Mouse (Mus musculus): ENCODE data around the gene Muc1. TPM values are rescaled to one million over a fixed set of nuclear protein-coding genes. Genes with fewer than 3 reads are reported as not detected.

Gene Muc1
- total and polyA plus RNA-seq, 3 experiments: 0.04 to 1.1 TPM; not detected in 1

DNA sequence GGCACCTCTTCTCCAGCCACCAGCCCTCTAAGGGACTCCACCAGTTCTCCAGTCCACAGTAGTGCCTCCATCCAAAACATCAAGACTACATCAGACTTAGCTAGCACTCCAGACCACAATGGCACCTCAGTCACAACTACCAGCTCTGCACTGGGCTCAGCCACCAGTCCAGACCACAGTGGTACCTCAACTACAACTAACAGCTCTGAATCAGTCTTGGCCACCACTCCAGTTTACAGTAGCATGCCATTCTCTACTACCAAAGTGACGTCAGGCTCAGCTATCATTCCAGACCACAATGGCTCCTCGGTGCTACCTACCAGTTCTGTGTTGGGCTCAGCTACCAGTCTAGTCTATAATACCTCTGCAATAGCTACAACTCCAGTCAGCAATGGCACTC, 1.7 kb downstream of the Muc1 start:
- no peak overlapping the region for H3K27ac ChIP-seq (ENCODE audit: control insufficient read depth, low read depth, low read length)
- H3K4me1 ChIP-seq (ENCODE audit: control insufficient read depth in 1 of 2, insufficient read depth in 2 of 2, low read length in 2 of 2): peaks cover 7 to 26% of the 10 kb centered on the region in 2 experiments
- H3K4me3 ChIP-seq (ENCODE audit: control insufficient read depth in 1 of 2, insufficient read depth in 1 of 2, low read depth in 2 of 2, low read length in 2 of 2): no peak overlapping the region
- H3K79me2 ChIP-seq (ENCODE audit: control insufficient read depth, insufficient read depth, low read length, poor library complexity): no peaks in the 10 kb centered on the region
- TF ChIP-seq RAD21 (IDR thresholded peaks at IDR 0.05; ENCODE audit: low read depth, low read length) (no peak), E2F4 (IDR thresholded peaks at IDR 0.05; ENCODE audit: borderline replicate concordance, low read depth, low read length) (no peak), MYC (IDR thresholded peaks at IDR 0.05; ENCODE audit: low read depth, low read length) (no peak), RCOR1 (IDR thresholded peaks at IDR 0.05; ENCODE audit: low read depth, low read length) (no peak)
- no peak overlapping the region for H3K9ac ChIP-seq (ENCODE audit: control insufficient read depth, low read depth, low read length, poor library complexity, severe bottlenecking)
- H3K9me3 ChIP-seq (replicated peaks; ENCODE audit: insufficient read depth, low read length): no peaks in the 10 kb centered on the region
- no peak for DNase-seq (ENCODE audit: low read depth, low spot score)
- peaks cover 0 to 14% of the 10 kb centered on the region in 2 experiments; a peak in 2 of 4 replicates for H3K36me3 ChIP-seq (ENCODE audit: control insufficient read depth in 1 of 2, insufficient read depth in 2 of 2, low read length in 2 of 2)
- no peaks in the 10 kb centered on the region for H3K27me3 ChIP-seq (ENCODE audit: control insufficient read depth in 1 of 2, insufficient read depth in 2 of 2, low read length in 2 of 2)

DNA sequence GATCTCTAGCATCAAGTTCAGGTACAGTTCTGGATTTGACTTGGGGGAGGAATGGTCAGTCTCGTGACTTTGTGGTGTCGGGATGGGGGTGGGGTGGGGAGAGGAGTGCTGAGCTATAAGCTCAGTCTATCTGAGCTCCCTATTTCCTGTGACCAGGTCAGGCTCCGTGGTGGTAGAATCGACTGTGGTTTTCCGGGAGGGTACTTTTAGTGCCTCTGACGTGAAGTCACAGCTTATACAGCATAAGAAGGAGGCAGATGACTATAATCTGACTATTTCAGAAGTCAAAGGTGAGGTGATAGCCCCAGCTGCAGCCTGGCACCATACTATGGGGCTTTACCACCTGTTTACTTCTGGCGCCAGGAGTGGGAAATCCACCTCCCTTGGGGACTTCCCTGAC, 2.5 kb downstream of the Muc1 start:
- no peak overlapping the region for H3K4me3 ChIP-seq (ENCODE audit: control insufficient read depth in 1 of 2, insufficient read depth in 1 of 2, low read depth in 2 of 2, low read length in 2 of 2)
- H3K27ac ChIP-seq (ENCODE audit: control insufficient read depth, low read depth, low read length): no peak overlapping the region
- no peak for TF ChIP-seq HCFC1 (IDR thresholded peaks at IDR 0.05; ENCODE audit: low read depth, low read length)
- no peak for TF ChIP-seq ZC3H11A (IDR thresholded peaks at IDR 0.05; ENCODE audit: low read depth, low read length)
- TF ChIP-seq NRF1 (IDR thresholded peaks at IDR 0.05; ENCODE audit: insufficient read depth, low read depth, low read length, poor library complexity, severe bottlenecking): no peak
- no peak for TF ChIP-seq KAT2A (conservative IDR thresholded peaks at IDR 0.05; ENCODE audit: low read depth, low read length)
- TF ChIP-seq MAZ (IDR thresholded peaks at IDR 0.05; ENCODE audit: low read depth, low read length): no peak
- TF ChIP-seq POLR2AphosphoS2 (IDR thresholded peaks at IDR 0.05; ENCODE audit: low read length): no peak
- TF ChIP-seq SMC3 (IDR thresholded peaks at IDR 0.05; ENCODE audit: low read depth, low read length): no peak
- TF ChIP-seq MEF2A (IDR thresholded peaks at IDR 0.05; ENCODE audit: extremely low read depth, insufficient replicate concordance, low read depth, low read length, poor library complexity, severe bottlenecking): no peak
- no peak for TF ChIP-seq RCOR1 (IDR thresholded peaks at IDR 0.05; ENCODE audit: low read depth, low read length)
- no peak for TF ChIP-seq RAD21 (IDR thresholded peaks at IDR 0.05; ENCODE audit: low read depth, low read length)
- TF ChIP-seq USF1 (IDR thresholded peaks at IDR 0.05; ENCODE audit: low read depth, low read length): no peak
- no peak for TF ChIP-seq POLR2AphosphoS5 (IDR thresholded peaks at IDR 0.05; ENCODE audit: borderline replicate concordance, low read depth, low read length)
- TF ChIP-seq MYB (IDR thresholded peaks at IDR 0.05; ENCODE audit: low read depth, low read length): no peak
- no peak for TF ChIP-seq ZNF384 (IDR thresholded peaks at IDR 0.05; ENCODE audit: low read depth, low read length)
- no peak for TF ChIP-seq EP300 (IDR thresholded peaks at IDR 0.05; ENCODE audit: low read depth in 1 of 2, low read length in 2 of 2)
- TF ChIP-seq CHD1 (IDR thresholded peaks at IDR 0.05; ENCODE audit: low read depth, low read length): no peak
- no peak for TF ChIP-seq ZKSCAN1 (IDR thresholded peaks at IDR 0.05; ENCODE audit: low read depth, low read length)
- DNase-seq (ENCODE audit: low read depth, low spot score): no peak
- no peaks in the 10 kb centered on the region for H3K79me2 ChIP-seq (ENCODE audit: control insufficient read depth, insufficient read depth, low read length, poor library complexity)
- H3K4me1 ChIP-seq (ENCODE audit: control insufficient read depth in 1 of 2, insufficient read depth in 2 of 2, low read length in 2 of 2): peaks cover 7 to 26% of the 10 kb centered on the region in 2 experiments
- H3K27me3 ChIP-seq (ENCODE audit: control insufficient read depth in 1 of 2, insufficient read depth in 2 of 2, low read length in 2 of 2): no peaks in the 10 kb centered on the region
- H3K9ac ChIP-seq (ENCODE audit: control insufficient read depth, low read depth, low read length, poor library complexity, severe bottlenecking): no peak overlapping the region
- peaks cover 0 to 14% of the 10 kb centered on the region in 2 experiments; a peak in 2 of 4 replicates for H3K36me3 ChIP-seq (ENCODE audit: control insufficient read depth in 1 of 2, insufficient read depth in 2 of 2, low read length in 2 of 2)
- no peaks in the 10 kb centered on the region for H3K9me3 ChIP-seq (replicated peaks; ENCODE audit: insufficient read depth, low read length)
